Comparison of ENCODE assay signal across 12 mouse cellular contexts in genomic region chr12:51972269-51973065, GRCm38 (mm10). TPM values are rescaled to one million over a fixed set of nuclear protein-coding genes. Genes with fewer than 3 reads are reported as not detected.
A peak's percentile ranks its signal among the peaks of the same experiment; 100 is the strongest.
DNase-seq lines count a peak whose midpoint lies in the region; ATAC-seq and TF ChIP-seq lines count a peak whose summit lies in the region.
"Had no signal": no experiment of that assay in that cellular context is flagged by ENCODE, and none has a peak within 500 bp of the region (broad histone marks: within the 10 kb centered on the region; RNA-seq: fewer than 3 reads in every experiment).

No protein-coding gene starts in this region.

- H3K4me3 ChIP-seq in megakaryocyte, embryonic 14.5 days (replicated peaks): peak overlapping the region; percentile 33
- H3K4me3 ChIP-seq in MEL (ENCODE audit: control insufficient read depth in 1 of 2, insufficient read depth in 1 of 2, low read depth in 2 of 2, low read length in 2 of 2): no peak overlapping the region
- no peak overlapping the region for H3K4me3 ChIP-seq in macrophage (ENCODE audit: inconsistent target)
- H3K4me3 ChIP-seq in heart, embryonic 10.5 days: no peak overlapping the region

- peak; percentile 17 for TF ChIP-seq RAD21 in MEL (IDR thresholded peaks at IDR 0.05; ENCODE audit: low read depth, low read length)

- no peak overlapping the region for H3K9ac ChIP-seq in MEL (ENCODE audit: control insufficient read depth, low read depth, low read length, poor library complexity, severe bottlenecking)

- ATAC-seq in megakaryocyte, adult 5-6 weeks (ENCODE audit: poor library complexity, severe bottlenecking): no peak

- peaks cover 21% of the 10 kb centered on the region for H3K79me2 ChIP-seq in MEL (ENCODE audit: control insufficient read depth, insufficient read depth, low read length, poor library complexity)
- H3K79me2 ChIP-seq in macrophage (ENCODE audit: inconsistent target): peaks cover 32% of the 10 kb centered on the region

- peaks cover 16% of the 10 kb centered on the region for H3K9me3 ChIP-seq in megakaryocyte, embryonic 14.5 days
- H3K9me3 ChIP-seq in MEL (replicated peaks; ENCODE audit: insufficient read depth, low read length): no peaks in the 10 kb centered on the region
- no peaks in the 10 kb centered on the region for H3K9me3 ChIP-seq in heart, embryonic 10.5 days

- H3K27ac ChIP-seq in MEL (ENCODE audit: control insufficient read depth, low read depth, low read length) (no peak overlapping the region), macrophage (peak overlapping the region; percentile 80)
- H3K27ac ChIP-seq in heart, embryonic 10.5 days: no peak overlapping the region

- H3K36me3 ChIP-seq in megakaryocyte, embryonic 14.5 days (replicated peaks; ENCODE audit: low read length): peaks cover 31% of the 10 kb centered on the region
- H3K36me3 ChIP-seq in MEL (ENCODE audit: control insufficient read depth in 1 of 2, insufficient read depth in 2 of 2, low read length in 2 of 2) (peaks cover 0 to 17% of the 10 kb centered on the region in 2 experiments; a peak in 3 of 4 replicates), macrophage (ENCODE audit: inconsistent target) (no peaks in the 10 kb centered on the region)
- no peaks in the 10 kb centered on the region for H3K36me3 ChIP-seq in heart, embryonic 10.5 days

- H3K4me1 ChIP-seq in megakaryocyte, embryonic 14.5 days: peaks cover 54% of the 10 kb centered on the region
- H3K4me1 ChIP-seq in MEL (ENCODE audit: control insufficient read depth in 1 of 2, insufficient read depth in 2 of 2, low read length in 2 of 2): peaks cover 5 to 12% of the 10 kb centered on the region in 2 experiments
- peaks cover 8% of the 10 kb centered on the region; the same call in 1 of the 2 replicates for H3K4me1 ChIP-seq in heart, embryonic 10.5 days

- TF ChIP-seq CTCF in MEL (IDR thresholded peaks at IDR 0.05 in 2 of 3, conservative IDR thresholded peaks at IDR 0.05 in 1 of 3; ENCODE audit: control insufficient read depth in 1 of 3, insufficient read depth in 1 of 3, low read depth in 2 of 3, low read length in 3 of 3, poor library complexity in 1 of 3, severe bottlenecking in 1 of 3): peak; percentile 47 to 55 (median 48); a peak in 5 of 6 replicates

- no peaks in the 10 kb centered on the region for H3K27me3 ChIP-seq in megakaryocyte, embryonic 14.5 days (replicated peaks)
- H3K27me3 ChIP-seq in MEL (ENCODE audit: control insufficient read depth in 1 of 2, insufficient read depth in 2 of 2, low read length in 2 of 2): no peaks in the 10 kb centered on the region
- no peaks in the 10 kb centered on the region for H3K27me3 ChIP-seq in heart, embryonic 10.5 days (ENCODE audit: insufficient read depth, poor library complexity, severe bottlenecking)

- no peak for TF ChIP-seq POLR2A in MEL (IDR thresholded peaks at IDR 0.05; ENCODE audit: control insufficient read depth in 1 of 2, insufficient read depth in 1 of 2, low read depth in 1 of 2, low read length in 2 of 2, poor library complexity in 1 of 2)

- 100% methylated on average over 5 of the region's 5 CpGs for WGBS in macrophage (ENCODE audit: missing documents)
- 92% methylated on average over 5 of the region's 5 CpGs for WGBS in heart, embryonic 10.5 days

- DNase-seq in kidney, adult 11 months: peak; percentile 11
- no peak for DNase-seq in kidney, postnatal 14 days
- peak; percentile 62 for DNase-seq in MEL (ENCODE audit: low read depth, low spot score)
- DNase-seq in layer of hippocampus, postnatal 25 days (ENCODE audit: extremely low spot score in 1 of 2, low spot score in 1 of 2): no peak
- DNase-seq in heart, embryonic 10.5 days (ENCODE audit: low spot score): no peak

- TF ChIP-seq EP300 in MEL (IDR thresholded peaks at IDR 0.05; ENCODE audit: low read depth in 1 of 2, low read length in 2 of 2): no peak

TF ChIP-seq in MEL, 35 proteins besides CTCF, POLR2A, EP300 and RAD21:
- TF ChIP-seq TBP (IDR thresholded peaks at IDR 0.05; ENCODE audit: low read depth, low read length): no peak
- no peak for TF ChIP-seq NRF1 (IDR thresholded peaks at IDR 0.05; ENCODE audit: insufficient read depth, low read depth, low read length, poor library complexity, severe bottlenecking)
- TF ChIP-seq SMC3 (IDR thresholded peaks at IDR 0.05; ENCODE audit: low read depth, low read length): peak; percentile 29

RNA-seq across cellular contexts. Expression of gene Heatr5a, which starts 1.3 kb away (rescaled TPM):
- polyA plus RNA-seq in megakaryocyte, embryonic 14.5 days (2012; ENCODE audit: insufficient read depth, low replicate concordance): 2.8 and 3.5 TPM in 2 replicates
- 38.3 and 43.4 TPM in 2 replicates for total RNA-seq in megakaryocyte, adult 5-6 weeks (2015)
- total RNA-seq in megakaryocyte, adult 5-6 weeks (2017): 37.7 and 39.7 TPM in 2 replicates
- total RNA-seq in MEL (2012; rRNA removed): 41.2 and 46.2 TPM in 2 replicates
- 10 to 100 TPM; 70.4 to 70.5 TPM for polyA plus RNA-seq in MEL (2012; ENCODE audit: insufficient read depth in 1 of 2, insufficient read length in 2 of 2, low read depth in 1 of 2, low replicate concordance in 2 of 2, missing spikeins in 1 of 2)
- 100 to 1,000 TPM in 18 of 26 experiments, 10 to 100 TPM in 8; 24.0 to 402 (median 140) TPM for total RNA-seq in macrophage (2018; cell fraction: chromatin; rRNA removed)
- 10 to 100 TPM; 16.3 to 55.2 (median 36.8) TPM for total RNA-seq in macrophage (2018; cell fraction: cytosol; rRNA removed)
- 100 to 1,000 TPM in 10 of 26 experiments, 10 to 100 TPM in 16; 34.1 to 225 (median 88.3) TPM for total RNA-seq in macrophage (2018; cell fraction: nucleus; rRNA removed)
- 31.9 to 48.6 TPM (median 32.3 TPM) in 3 replicates for polyA plus RNA-seq in macrophage (2018)
- total RNA-seq in layer of hippocampus, postnatal 25 days (2021): 1 to 10 TPM; 7.4 to 8.4 TPM
- 14.3 and 15.6 TPM in 2 replicates for polyA plus RNA-seq in heart, embryonic 10.5 days (2016; fragmentation: Nextera tagmentation; extraction: Ambion mirVana)

RNA-seq across cellular contexts. Expression of gene Dtd2, which starts 33.8 kb away (rescaled TPM):
- polyA plus RNA-seq in megakaryocyte, embryonic 14.5 days (2012; ENCODE audit: insufficient read depth, low replicate concordance): 5.4 and 7.3 TPM in 2 replicates
- 7.5 and 9.1 TPM in 2 replicates for total RNA-seq in megakaryocyte, adult 5-6 weeks (2015)
- 6.0 and 8.6 TPM in 2 replicates for total RNA-seq in megakaryocyte, adult 5-6 weeks (2017)
- 15.5 and 16.1 TPM in 2 replicates for total RNA-seq in MEL (2012; rRNA removed)
- polyA plus RNA-seq in MEL (2012; ENCODE audit: insufficient read depth in 1 of 2, insufficient read length in 2 of 2, low read depth in 1 of 2, low replicate concordance in 2 of 2, missing spikeins in 1 of 2): 10 to 100 TPM in 1 of 2 experiments, not detected in 1; 22.4 TPM
- 10 to 100 TPM in 3 of 26 experiments, 1 to 10 TPM in 18, under 1 TPM in 4, not detected in 1; 0.54 to 13.7 (median 3.6) TPM for total RNA-seq in macrophage (2018; cell fraction: chromatin; rRNA removed)
- 10 to 100 TPM in 18 of 26 experiments, 1 to 10 TPM in 8; 6.5 to 16.8 (median 11.4) TPM for total RNA-seq in macrophage (2018; cell fraction: cytosol; rRNA removed)
- total RNA-seq in macrophage (2018; cell fraction: nucleus; rRNA removed): 10 to 100 TPM in 6 of 26 experiments, 1 to 10 TPM in 20; 1.0 to 13.8 (median 5.3) TPM
- polyA plus RNA-seq in macrophage (2018): 8.4 to 14.7 TPM (median 12.0 TPM) in 3 replicates
- 10 to 100 TPM in 1 of 2 experiments, 1 to 10 TPM in 1; 7.8 to 10.9 TPM for total RNA-seq in layer of hippocampus, postnatal 25 days (2021)
- polyA plus RNA-seq in heart, embryonic 10.5 days (2016; fragmentation: Nextera tagmentation; extraction: Ambion mirVana): 20.3 and 20.7 TPM in 2 replicates

RNA-seq across cellular contexts. Expression of gene Gpr33, which starts 55.4 kb away (rescaled TPM):
- not detected in 2 replicates for polyA plus RNA-seq in megakaryocyte, embryonic 14.5 days (2012; ENCODE audit: insufficient read depth, low replicate concordance)
- not detected in 2 replicates for total RNA-seq in megakaryocyte, adult 5-6 weeks (2015)
- not detected in 2 replicates for total RNA-seq in megakaryocyte, adult 5-6 weeks (2017)
- not detected in 2 replicates for total RNA-seq in MEL (2012; rRNA removed)
- polyA plus RNA-seq in MEL (2012; ENCODE audit: insufficient read depth in 1 of 2, insufficient read length in 2 of 2, low read depth in 1 of 2, low replicate concordance in 2 of 2, missing spikeins in 1 of 2) (not detected), macrophage (2018) (not detected in 3 replicates)
- total RNA-seq in macrophage (2018; cell fraction: chromatin; rRNA removed): not detected
- not detected for total RNA-seq in macrophage (2018; cell fraction: cytosol; rRNA removed)
- total RNA-seq in macrophage (2018; cell fraction: nucleus; rRNA removed): not detected
- total RNA-seq in layer of hippocampus, postnatal 25 days (2021): not detected
- polyA plus RNA-seq in heart, embryonic 10.5 days (2016; fragmentation: Nextera tagmentation; extraction: Ambion mirVana): not detected in 2 replicates
- total RNA-seq: common myeloid progenitor, adult 5-6 weeks; left cerebral cortex, postnatal 36 days had no signal
- polyA plus RNA-seq: heart, postnatal 0 days; stomach, embryonic 14.5 days had no signal

Comparison
In these comparisons a context has a peak if more than half of its experiments do, and no peak if none do; other contexts are left out.
1. DNase-seq: peak in kidney, adult 11 months (single experiment) and MEL (single experiment); none in kidney, postnatal 14 days (single experiment), layer of hippocampus, postnatal 25 days (0 of 2) and heart, embryonic 10.5 days (single experiment).